Mouse (Mus musculus) heart, adult 18-20 months (tissue): ENCODE results near the gene Limch1. TPM values are rescaled to one million over a fixed set of nuclear protein-coding genes. Genes with fewer than 3 reads are reported as not detected.

ENCODE experiments used
- DNase-seq, 2 experiments: peaks; one replicate each; pipeline ENCODE4 v3.0.0; 2021 to 2022; ENCODE audit warnings: mixed read lengths in 1 of 2
- total RNA-seq, 2 experiments: library from RNA; stranded (reverse); gene quantifications; 2 replicates each; pipeline ENCODE4 v1.2.3; 2021

The Limch1 gene
- total RNA-seq, 2 experiments from 2014 or later = 237 to 240 TPM

DNA sequence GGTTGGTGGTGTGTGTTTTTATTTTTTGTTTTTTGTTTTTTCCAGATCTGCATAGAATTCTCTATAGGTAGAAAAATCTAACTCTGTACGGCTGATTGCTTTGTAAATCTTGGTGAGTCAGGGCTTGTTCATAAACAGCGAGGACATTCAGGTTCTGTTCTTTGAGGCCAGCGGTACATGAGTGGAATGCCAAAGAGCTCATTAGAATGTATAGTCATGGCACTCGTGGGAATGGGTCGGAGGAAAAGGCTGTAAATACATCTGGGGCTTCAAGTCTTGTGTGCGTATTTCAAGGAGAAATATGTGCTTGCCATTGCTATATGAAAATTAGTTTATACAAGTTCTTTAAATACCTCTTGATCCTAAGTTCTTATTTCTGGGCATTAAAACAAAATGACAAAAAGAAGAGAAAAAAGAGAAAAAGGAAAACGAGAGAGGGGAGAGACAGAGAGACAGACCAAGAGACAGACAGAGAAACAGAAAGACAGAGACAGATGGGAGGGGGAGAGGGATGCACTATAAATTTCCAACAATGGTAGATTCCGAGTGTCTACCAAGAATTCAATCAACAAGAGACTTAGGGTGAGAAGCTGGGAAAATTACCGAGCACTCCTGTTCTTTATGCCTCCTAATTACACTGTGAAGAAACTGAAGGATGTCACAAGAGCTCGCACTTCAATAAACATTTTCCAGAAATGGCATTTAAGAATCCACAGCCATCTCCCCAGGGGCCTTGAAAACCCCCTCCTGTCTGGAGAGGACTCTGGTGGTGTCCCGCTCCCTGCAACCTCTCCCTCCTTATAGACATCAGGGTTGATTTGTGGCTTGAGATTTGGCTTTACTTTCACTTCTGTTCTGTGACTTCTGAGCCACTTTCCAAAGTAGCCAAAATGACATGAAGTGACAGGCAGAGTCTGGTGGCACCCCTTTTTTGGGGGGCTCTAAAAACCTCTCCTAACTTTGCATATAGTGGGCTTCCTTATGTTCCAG is 173.0 kb downstream of the Limch1 start:
- no peak for DNase-seq

GRCm38 (mm10) chr5:66922582-66922981 is 177.0 kb downstream of the Limch1 start:
- DNase-seq = no peak

GRCm38 (mm10) chr5:66929291-66929690 is 183.7 kb downstream of the Limch1 start:
- DNase-seq = no peak

DNA sequence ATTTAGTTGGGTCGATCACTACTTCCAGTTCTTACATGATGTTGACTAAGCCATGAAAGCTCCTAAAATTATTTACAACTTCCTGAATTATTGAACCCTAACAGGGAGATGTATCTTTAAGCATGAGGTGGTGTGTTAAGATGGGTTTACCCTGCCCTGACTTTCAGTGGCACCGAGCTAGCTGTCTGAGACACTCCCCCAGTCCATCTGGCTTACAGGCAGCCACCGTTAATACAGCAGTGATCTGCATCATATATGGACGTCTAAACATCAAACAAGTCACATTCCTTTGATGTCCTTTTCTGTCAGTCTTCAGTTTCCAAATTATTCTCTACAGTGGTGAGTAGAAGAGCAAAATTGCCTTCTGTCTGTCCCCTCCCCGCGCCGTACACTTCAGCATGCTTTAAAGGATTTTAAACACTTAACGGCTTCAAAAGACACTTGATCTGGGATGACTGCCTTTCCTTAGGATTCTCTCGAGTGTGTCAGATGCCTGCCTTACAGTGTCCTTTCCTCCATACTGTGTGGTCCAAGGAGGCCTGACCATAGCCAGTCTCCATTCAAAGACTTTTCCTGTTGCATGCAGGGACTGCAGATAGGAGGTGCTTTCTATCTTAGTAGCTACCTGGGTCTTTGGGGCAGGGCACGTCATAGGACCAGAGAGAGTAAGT is 187.6 kb downstream of the Limch1 start:
- DNase-seq = no peak

DNA sequence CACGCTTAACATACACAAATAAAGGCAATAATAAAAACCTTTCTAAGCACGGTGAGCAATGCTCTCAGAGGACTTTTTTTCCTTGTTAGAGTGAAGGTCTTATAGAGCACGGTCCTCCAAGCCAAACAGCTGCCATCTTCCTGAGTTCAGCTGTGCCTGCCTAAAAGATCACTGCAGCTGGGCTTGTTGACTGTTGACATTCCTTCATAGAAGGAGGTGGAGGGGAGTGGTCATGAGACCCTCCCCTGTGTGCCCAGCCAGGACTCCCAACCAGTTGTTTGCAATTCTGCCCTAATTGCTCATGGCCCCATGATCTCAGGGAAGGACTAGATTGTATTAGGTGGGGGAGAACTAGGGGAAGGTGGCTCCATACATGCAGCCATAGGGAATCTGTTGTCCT is 189.0 kb downstream of the Limch1 start:
- DNase-seq = no peak

DNA sequence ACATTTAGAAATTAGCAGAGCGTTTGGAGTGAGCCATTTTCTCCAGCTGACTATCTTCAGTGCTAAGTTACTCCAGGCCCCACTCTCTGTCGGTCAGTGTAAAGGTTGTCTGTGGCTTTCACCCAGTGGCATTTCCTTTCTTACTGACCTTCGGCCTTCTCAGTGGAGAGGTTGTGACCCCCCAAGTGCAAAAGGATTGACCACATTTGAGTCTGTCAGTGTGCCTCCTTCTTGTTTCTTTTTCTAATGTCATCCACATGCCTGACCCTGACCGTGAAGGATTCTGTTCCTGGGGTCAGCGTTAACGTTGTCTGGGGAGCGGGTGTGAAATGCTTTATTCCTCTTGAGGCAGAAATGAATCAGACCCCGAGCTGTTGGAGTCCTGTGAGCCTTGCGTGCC is 191.7 kb downstream of the Limch1 start:
- no peak for DNase-seq

- no peak for DNase-seq
These were observed 196.3 kb downstream of the Limch1 start for GRCm38 (mm10) chr5:66941710-66942450.

GRCm38 (mm10) chr5:66942922-66943321 is 197.3 kb downstream of the Limch1 start:
- DNase-seq = no peak

- DNase-seq = peak; percentile 48 to 67
These were observed 197.9 kb downstream of the Limch1 start for GRCm38 (mm10) chr5:66943521-66943920.

GRCm38 (mm10) chr5:66947958-66948357 is 202.3 kb downstream of the Limch1 start:
- peak; percentile 72 to 85 for DNase-seq

DNA sequence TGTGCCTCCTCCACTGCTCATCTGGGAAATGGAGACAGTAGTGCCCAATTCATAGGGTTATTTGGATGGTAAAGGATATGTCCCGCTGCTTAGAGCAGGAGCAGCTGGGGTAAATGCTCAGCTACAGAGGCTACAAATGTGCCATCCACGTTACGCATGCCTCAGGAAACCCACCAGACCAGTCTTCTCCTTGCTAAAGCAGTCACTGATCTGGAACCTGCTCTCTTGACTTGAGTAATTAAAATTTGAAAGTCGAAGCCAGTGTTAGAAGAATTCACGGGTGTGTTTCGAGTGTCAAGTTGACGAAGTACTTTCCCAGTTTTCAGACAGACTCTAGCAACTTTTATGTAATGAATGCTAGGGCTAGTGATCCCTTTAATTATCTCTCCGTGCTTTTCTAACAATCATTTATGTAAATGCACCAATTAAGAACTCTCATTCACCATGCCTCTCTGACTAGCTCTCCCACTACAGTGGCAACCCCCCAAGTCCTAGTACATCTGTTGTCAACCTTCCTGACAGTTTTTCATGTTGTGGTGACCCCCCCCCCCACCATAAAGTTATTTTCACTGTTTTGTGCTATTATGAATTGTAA is 203.6 kb downstream of the Limch1 start:
- no peak for DNase-seq

- DNase-seq = no peak
These were observed 207.7 kb downstream of the Limch1 start for GRCm38 (mm10) chr5:66953375-66953774.

- no peak for DNase-seq
These were observed 208.5 kb downstream of the Limch1 start for GRCm38 (mm10) chr5:66953971-66954644.

DNA sequence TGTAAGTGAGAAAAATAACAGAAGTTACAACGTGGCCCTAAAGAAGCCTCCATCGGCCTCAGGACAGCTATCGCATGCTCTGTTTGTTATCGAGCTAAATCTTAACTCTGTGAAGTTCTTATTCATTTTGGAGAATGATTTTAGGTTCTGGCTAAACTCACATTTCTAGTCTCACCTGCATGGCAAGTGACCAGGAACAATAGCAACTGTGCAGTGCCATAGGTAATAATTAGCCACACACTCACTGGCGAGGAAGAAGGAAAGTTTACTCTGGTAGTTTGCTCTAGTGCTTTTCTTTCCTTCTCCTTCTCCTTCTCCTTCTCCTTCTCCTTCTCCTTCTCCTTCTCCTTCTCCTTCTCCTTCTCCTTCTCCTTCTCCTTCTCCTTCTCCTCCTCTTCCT is 209.6 kb downstream of the Limch1 start:
- no peak for DNase-seq

- DNase-seq = no peak
These were observed 212.0 kb downstream of the Limch1 start for GRCm38 (mm10) chr5:66957656-66958055.

GRCm38 (mm10) chr5:66958118-66958517 is 212.5 kb downstream of the Limch1 start:
- peak in 1 of 2 experiments; percentile 18 for DNase-seq

DNA sequence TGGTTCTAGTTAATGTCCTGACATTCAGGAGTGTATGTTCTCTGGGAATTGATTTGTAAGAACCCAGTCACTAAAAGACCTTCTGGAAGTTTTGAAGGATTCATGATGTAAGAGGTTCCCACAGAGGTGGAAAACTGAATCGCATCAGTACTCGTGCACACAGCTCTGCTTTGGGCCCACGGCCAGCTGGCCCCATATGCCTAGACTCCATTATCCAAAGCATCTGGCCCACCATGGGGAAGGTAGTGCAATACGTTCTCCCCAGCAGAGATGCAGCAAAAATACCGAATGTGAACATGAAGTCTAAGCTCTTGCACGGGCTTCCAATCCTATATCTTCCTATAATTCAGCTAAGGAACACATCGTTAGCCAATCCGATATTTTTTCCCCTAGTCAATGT is 214.3 kb downstream of the Limch1 start:
- no peak for DNase-seq

DNA sequence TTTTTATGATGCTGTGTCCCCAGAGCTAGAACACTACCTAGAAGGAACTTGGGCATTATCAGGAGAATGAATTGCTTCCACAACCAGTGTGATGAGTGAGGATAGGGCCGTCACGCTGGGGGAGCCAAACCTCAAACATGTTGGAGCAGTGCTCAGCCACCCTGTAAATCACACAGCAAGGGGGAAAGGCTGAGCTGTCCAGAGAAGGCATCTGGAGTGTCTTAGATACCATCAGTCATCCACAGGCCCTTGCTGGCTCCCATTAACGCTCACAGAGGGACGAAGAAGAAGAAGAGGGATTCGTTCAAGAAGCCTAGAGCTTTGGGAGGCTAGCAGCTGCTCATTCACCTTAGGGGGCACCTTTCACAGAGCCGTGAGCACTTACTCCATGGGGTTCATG is 219.8 kb downstream of the Limch1 start:
- no peak for DNase-seq

DNA sequence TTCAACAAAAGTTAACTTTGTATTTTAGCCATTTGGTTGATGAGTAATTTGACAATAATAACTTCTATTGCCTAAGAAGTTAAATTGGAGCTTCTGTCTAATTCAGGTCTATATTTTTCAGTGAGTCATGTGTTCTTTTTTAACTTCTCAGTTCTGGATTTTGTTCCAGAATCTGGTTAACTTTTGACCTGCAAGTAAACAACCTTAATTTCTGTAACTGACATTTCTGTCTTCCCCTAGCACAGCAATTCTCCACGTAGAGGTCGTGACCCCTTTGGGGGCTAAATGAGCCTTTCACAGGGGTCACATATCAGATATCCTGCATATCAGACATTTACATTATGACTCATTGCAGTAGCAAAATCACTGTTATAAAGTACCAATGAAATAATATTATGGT is 221.5 kb downstream of the Limch1 start:
- DNase-seq = no peak

GRCm38 (mm10) chr5:66967646-66968045 is 222.0 kb downstream of the Limch1 start:
- DNase-seq = no peak

GRCm38 (mm10) chr5:66968059-66968833 is 222.6 kb downstream of the Limch1 start:
- DNase-seq = peak; percentile 43 to 58
